Mouse (Mus musculus) cerebral cortex, adult 2 months (tissue): Measurements from ENCODE around the gene B3gnt8.

Experiments used
- WGBS: fragments of 180-500 bp; shearing (Covaris S2); methylation state at CpG from one replicate; pipeline ENCODE4 v1.1.7; 2018; 5-methylcytosine and 5-hydroxymethylcytosine counted together

B3gnt8 gene

DNA sequence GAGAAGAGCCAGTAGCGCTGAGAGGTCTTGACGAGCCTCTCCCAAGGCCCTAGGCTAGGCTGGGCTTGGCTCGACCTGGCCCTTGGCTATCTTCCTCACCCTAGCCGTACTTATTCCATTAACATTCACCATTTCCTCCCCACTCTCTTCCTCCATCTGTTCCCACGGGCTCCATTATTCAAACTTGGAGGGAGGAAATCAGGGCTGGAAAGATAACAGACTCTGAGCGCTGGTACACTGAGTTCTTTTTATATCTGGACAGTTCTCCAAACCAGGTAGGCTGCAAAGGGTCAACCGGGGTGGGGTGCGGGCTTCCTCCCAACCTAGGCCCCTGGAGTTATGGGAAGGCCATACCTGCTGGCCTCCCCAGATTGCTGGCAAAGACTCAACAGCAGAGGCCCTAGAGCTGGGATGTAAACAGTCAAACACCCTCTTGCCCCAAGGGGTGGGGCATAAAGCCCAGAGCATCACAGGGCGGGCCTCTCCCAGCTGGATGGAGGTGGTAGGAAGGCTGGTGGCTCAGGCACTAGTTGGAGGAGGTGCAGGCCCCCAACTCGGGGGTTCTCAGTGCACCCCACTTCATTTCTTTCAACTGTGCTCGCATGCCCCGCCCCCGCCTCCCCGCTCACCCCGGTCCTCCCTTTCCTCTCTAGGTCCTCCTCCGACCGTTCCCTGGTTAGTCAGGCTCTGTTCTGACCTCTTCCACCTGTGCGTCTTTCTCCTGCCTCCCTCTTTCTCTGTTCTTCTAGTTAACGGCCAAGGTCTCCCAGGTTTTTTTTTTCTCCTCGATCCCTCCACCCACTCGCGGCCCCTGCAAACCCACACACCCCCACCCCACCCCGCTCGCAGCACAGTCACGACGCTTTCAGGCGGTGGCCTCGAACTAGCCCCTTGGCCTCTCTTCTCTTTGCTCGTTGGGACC, at the start of gene B3gnt8:
B3gnt8 (plus strand) TSS at position 146 of the 922 bp plus-strand sequence.
- WGBS, result 24% methylated on average over 29 of the region's 29 CpGs

DNA sequence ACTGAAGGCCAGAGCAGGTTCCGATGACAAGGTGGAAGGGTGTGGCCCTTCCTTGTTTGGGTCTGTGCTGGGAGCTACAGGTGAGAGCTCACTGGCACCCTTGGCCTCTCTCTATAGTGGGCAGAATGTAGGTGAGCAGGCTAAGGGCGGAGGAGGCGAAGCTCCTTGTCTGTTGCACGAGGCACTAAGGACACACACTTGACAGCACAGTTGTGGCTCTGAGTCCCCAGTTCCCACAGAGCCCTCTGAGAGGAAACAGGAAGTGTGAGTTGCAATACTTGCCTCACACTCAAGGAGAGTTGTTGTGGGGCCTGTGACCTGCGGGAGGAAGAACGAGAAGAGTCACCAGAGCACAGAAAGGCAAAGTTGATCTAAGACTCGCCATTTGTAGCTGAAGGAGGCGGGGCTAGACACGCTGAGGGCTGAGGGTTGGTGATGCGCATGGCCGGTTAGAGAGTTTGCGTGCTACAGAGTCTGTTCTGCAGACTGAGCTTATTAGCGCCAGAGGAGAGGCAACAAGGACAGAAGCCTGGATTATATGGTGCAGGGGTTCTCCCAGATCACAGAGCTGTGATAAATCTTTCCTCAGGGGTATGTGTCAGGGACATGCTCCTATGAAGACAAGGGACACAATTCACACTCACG, 49.5 kb upstream of the B3gnt8 start:
- WGBS, result 80% methylated on average over 14 of the region's 14 CpGs

GRCm38 (mm10) chr7:25579441-25579840, 47.0 kb upstream of the B3gnt8 start:
- WGBS, result 90% methylated on average over 10 of the region's 10 CpGs

- 93% methylated on average over 15 of the region's 15 CpGs for WGBS
These were observed 44.1 kb upstream of the B3gnt8 start for GRCm38 (mm10) chr7:25582301-25582810.

GRCm38 (mm10) chr7:25584651-25585050, 41.8 kb upstream of the B3gnt8 start:
- WGBS, result 85% methylated on average over 5 of the region's 5 CpGs

DNA sequence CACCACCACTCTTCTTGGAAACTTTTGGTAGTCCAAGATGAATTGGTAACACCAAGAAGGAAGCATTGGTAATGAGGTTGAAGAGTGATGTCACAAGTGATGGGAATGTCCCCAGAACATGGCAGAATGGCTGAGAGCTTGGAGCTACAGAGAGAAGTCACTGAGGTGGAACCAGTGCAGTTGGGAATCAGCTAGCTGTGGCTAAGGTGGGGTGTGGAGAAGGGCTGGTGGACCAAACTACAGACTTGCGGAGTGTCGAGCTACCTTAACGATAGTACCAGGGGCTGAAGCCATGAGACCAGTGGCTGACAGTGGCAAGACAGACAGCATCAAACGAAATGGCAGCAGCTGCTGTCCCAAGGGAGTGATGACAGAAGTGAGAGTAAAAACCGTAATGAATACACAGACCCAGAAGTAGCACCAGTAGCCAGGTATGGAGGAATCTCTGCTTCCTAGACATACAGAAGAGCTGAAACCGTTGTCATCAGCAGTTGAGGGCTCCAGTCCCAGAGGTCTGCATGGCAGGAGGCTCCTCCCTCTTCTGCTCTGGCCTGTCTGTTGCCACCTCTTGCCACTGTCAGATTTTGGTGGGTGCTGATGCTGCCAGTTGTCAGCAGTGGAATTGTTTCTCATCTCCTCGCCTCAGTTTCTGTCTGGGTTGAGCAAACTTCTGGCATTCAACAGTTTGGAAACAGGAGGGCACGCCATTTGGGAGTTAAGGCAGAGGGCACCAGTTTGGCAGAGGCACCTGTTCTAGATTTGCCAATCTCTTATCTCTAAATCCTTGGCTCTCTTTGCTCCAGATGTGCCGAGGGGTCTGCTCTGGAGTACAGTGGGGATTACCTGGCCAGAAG, 40.9 kb upstream of the B3gnt8 start:
- 84% methylated on average over 9 of the region's 9 CpGs for WGBS

DNA sequence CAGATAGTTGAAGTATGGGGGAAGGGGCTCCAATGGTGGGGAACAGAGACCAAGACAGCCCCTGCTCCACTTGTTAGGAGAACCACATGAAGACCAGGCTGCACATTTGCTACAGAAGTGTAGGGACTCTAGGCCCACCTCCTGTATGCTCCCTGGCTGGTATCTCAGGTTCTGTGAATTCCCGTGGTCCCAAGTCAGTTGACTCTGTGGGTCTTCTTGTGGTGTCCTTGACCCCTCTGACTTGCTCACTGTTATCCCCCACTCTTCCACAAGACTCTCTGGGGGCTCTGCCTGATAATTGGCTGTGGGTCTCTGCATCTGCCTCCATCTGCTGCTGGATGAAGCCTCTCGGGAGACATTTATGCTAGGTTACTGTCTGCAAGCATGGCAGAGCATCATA, 35.2 kb upstream of the B3gnt8 start:
- 96% methylated on average over 2 of the region's 2 CpGs for WGBS

GRCm38 (mm10) chr7:25593859-25594258, 32.6 kb upstream of the B3gnt8 start:
- WGBS, result 87% methylated on average over 3 of the region's 3 CpGs

GRCm38 (mm10) chr7:25599663-25600062, 26.8 kb upstream of the B3gnt8 start:
- WGBS, result 12% methylated on average over 10 of the region's 10 CpGs

DNA sequence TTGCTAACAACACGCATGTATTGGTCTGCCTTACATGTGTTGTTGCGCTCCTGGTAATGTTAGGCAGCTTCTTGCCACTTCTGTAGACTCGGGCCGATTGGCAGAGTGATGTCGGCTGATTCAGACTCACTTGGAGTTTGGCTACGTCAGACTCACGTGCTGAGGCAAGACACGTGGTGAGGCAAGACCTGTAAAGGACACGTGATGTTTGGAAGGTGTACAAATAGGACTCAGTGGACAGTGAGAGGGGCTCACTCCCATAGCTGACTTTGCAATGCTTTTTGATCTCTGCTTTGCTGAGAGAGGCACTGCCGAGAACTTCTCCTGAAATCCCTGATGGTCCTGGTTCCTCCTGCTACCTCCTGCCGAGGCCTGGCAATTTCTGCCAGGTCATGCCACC, 25.8 kb upstream of the B3gnt8 start:
- WGBS, result 85% methylated on average over 11 of the region's 11 CpGs

GRCm38 (mm10) chr7:25601346-25601745, 25.1 kb upstream of the B3gnt8 start:
- WGBS, result 89% methylated on average over 16 of the region's 16 CpGs

DNA sequence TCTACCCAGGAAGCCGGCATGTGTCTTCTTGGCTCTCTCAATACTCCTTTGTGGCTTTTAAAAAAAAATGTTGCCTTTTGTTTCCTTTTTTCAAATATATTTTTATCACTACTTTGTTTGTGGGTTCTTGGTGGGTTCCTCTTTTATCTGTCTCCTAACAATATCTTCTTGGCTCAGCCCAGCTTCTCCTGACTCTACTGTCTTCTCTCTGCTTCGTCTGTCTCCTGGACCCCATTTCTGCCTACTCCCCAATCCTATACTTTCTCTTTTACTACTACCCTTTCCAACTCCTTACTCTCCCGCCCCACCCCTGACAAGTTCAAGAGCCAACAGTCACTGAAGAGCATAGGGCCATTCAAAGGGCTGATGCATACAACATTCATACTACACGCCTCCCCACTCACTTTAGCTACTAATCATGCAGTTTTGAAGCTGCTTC, 19.8 kb upstream of the B3gnt8 start:
- WGBS, result 84% methylated on average over 4 of the region's 4 CpGs

GRCm38 (mm10) chr7:25607196-25607595, 19.3 kb upstream of the B3gnt8 start:
- 62% methylated on average over 2 of the region's 2 CpGs for WGBS

GRCm38 (mm10) chr7:25610056-25610455, 16.4 kb upstream of the B3gnt8 start:
- WGBS, result 36% methylated on average over 6 of the region's 6 CpGs

- WGBS, result 43% methylated on average over 7 of the region's 7 CpGs
These were observed 15.0 kb upstream of the B3gnt8 start for GRCm38 (mm10) chr7:25611501-25611900.

DNA sequence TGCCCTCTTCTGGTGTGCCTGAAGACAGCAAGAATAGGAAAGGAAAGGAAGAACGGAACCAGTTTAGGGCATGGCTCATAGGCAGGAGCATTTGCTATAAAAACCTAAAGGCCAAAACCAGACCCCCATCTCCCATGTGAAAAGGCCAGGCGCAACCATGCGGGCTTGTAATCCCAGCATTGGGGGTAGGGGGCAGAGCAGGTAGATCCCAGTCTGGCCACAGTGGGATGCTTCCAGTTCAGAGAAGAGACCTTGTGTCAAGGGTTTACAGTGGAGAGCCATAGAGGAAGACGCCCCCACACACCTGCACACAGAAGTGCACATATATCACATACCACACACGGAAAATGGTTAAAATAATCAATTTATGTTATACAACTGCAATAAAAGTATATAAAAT, 12.4 kb upstream of the B3gnt8 start:
- 91% methylated on average over 5 of the region's 5 CpGs for WGBS

DNA sequence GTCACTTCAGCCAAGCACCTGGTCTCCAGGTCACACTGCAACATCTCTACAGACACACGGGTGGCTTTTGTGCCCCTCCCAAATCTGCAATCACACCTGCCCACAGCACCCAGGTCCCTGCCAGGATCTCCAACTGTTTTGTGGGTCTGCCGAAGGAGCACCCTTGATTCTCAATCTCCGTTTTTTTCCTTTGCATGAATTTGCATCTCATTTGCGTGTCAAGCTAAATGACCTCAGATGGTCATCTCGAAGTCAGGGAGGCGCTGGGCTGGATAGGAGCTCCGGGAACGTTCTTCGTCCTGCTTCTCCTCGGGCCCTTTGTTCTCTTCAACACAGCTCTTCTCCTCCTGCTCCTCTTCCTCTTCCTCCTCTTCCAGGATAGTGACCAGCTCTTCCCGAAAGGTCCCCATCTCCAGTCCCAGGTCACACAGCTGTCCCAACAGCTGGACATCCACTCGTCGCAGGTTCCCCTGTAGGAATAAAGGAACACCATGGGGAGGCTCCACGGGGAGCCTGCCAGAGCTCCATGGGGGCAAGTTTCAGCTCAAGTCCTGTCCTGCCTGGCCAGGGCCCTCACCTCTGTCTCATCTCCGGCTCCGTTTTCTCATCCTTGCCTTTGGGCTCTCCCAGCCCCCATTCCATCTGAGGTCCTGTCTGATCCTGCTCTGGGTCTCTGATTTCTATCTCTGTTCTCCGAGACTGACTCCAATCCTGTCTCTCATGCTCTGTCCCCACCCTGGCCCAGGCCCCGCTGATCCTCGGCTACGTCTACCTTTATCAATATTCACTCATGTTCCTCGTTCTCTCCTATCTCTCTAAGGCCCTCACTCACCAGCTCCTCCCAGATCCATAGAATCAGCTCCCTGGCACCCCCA, 11.4 kb upstream of the B3gnt8 start:
- 76% methylated on average over 21 of the region's 21 CpGs for WGBS

DNA sequence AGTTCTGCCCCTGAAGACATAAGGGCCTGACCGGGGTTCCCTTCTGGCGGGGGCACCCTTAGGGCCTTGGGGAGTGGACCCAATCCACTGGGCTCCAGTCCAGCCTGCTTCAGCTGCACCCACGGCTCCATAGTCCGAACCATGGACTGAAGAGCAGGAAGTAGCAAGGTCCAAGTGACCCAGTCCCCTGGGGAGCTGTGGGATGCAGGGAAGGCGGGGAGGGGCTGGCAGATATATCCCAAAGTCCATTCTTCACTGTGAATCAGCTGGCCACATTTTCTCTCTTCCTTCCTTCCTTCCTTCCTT, 10.8 kb upstream of the B3gnt8 start, which contains the start of gene Erich4:
Erich4 (minus strand) TSS at position 187 of the 306 bp plus-strand sequence.
- WGBS, result 78% methylated on average over 5 of the region's 5 CpGs

GRCm38 (mm10) chr7:25617376-25618160, 8.9 kb upstream of the B3gnt8 start:
- WGBS, result 83% methylated on average over 10 of the region's 10 CpGs
